Mouse (Mus musculus) intestine, embryonic 14.5 days (tissue): ENCODE measurements around the gene Rrbp1. TPM values are rescaled to one million over a fixed set of nuclear protein-coding genes. Genes with fewer than 3 reads are reported as not detected.

Experiments
- polyA plus RNA-seq: library from polyadenylated mRNA; unstranded; fragments of >200 nt; fragmentation: Nextera tagmentation; extraction: Ambion mirVana; gene quantifications from 2 replicates; pipeline ENCODE4 v1.2.1, GENCODE M21; 2014

The Rrbp1 gene
- polyA plus RNA-seq, 1 experiment from 2014 or later, result 104 TPM

Other genes starting within 250 kb of the Rrbp1 start
- gene Bfsp1, start 148.1 kb downstream of the Rrbp1 start, polyA plus RNA-seq, result 1.6 and 2.3 TPM in 2 replicates
- gene Dstn, start 95.9 kb downstream of the Rrbp1 start, polyA plus RNA-seq, result 684 and 706 TPM in 2 replicates
- gene Banf2, start 21.8 kb upstream of the Rrbp1 start, polyA plus RNA-seq, result not detected in 2 replicates